Mouse (Mus musculus) thymus, postnatal 4 days (tissue): ENCODE results near the gene Inhba.

ENCODE experiments used
- DNase-seq: peaks from one replicate; pipeline ENCODE4 v3.0.0; 2021

Gene Inhba

GRCm38 (mm10) chr13:16023070-16024039, 11.7 kb downstream of the Inhba start:
- DNase-seq, result no peak

GRCm38 (mm10) chr13:16030557-16031057, 19.0 kb downstream of the Inhba start:
- no peak for DNase-seq

GRCm38 (mm10) chr13:16032425-16032824, 20.8 kb downstream of the Inhba start:
- DNase-seq, result no peak

- DNase-seq, result no peak
These were observed 21.4 kb downstream of the Inhba start for GRCm38 (mm10) chr13:16032935-16033592.

DNA sequence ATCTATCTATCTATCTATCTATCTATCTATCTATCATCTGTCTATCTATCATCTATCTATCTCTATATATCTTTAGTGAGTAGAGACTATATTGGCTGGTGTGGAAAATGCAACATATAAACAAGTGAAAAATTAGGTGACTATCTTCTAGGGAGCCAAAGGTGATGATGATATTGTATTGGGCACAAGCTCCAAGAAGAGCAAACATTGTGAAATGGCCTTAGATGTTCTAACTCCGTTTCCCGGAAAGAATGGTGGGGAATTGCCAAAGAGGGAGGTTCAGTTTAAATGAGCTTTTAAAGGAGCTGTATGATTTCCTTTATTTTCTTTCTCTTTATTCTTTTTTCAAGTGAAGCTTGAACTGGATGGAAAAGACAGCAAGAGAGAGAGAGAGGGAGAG, 57.4 kb downstream of the Inhba start:
- DNase-seq, result no peak

DNA sequence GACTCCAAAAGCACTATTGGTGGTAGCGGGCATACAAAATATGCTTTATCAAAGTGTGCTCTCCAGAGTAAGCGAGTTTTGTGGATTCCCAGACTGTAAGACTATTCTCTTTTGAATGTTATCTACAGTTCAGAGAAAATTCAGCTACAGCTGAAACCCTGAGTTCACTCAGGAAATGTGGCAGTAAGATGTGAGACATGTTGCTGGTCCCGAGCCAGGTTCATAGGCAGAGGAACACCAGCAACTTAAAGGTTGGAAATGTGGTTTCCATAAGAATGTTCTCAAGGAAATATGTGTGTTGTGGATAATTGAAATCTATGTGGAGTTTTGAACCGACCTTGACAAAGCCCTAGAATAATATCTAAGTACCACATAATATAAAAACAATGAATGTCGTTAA, 65.6 kb downstream of the Inhba start:
- no peak for DNase-seq

GRCm38 (mm10) chr13:16078216-16078731, 66.6 kb downstream of the Inhba start:
- no peak for DNase-seq

GRCm38 (mm10) chr13:16080205-16080604, 68.6 kb downstream of the Inhba start:
- no peak for DNase-seq
